Mouse (Mus musculus) lung, adult 2 months (tissue): Measurements from ENCODE around the gene Barhl2.

Experiments used
- CTCF ChIP-seq: fragments of 200-500 bp; IDR thresholded peaks from 2 replicates; pipeline ENCODE4 v1.5.1; 2011; ENCODE audit warnings: mild to moderate bottlenecking, low read length, control low read depth; ENCODE audit not compliant: insufficient read depth
- POLR2A ChIP-seq: fragments of 200-500 bp; IDR thresholded peaks from 2 replicates; pipeline ENCODE4 v1.6.1; 2011; ENCODE audit warnings: low read depth, mild to moderate bottlenecking, control low read depth, low read length, borderline replicate concordance; ENCODE audit errors: extremely low read depth

GRCm38 (mm10) chr5:106445681-106446080 is 12.3 kb downstream of the Barhl2 start:
- no peak for TF ChIP-seq CTCF
- no peak for TF ChIP-seq POLR2A
